Mouse (Mus musculus): ENCODE results near the gene Gabpb2.

Gabpb2 gene

DNA sequence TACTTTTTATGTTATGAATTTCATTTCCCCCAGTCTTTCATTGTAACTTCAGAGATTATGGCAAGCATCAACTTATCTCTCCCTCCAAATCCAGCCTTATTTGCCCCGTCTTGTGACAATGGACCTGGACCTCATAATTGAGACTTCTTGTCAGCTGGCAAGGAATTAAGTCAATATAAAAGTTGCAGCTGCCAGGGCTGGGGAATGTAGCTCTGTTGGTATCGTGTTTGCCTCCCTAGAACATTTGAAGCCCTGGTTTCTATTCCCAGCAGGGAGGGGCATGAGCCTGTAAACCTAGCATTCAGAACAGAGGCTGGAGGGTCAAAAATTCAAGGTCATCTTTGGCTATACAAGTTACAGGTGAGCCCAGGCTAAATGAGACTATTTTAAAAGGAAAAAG lies 21.9 kb downstream of the Gabpb2 start:
- in situ Hi-C loops (cut with MboI, MseI) = no loop called here

DNA sequence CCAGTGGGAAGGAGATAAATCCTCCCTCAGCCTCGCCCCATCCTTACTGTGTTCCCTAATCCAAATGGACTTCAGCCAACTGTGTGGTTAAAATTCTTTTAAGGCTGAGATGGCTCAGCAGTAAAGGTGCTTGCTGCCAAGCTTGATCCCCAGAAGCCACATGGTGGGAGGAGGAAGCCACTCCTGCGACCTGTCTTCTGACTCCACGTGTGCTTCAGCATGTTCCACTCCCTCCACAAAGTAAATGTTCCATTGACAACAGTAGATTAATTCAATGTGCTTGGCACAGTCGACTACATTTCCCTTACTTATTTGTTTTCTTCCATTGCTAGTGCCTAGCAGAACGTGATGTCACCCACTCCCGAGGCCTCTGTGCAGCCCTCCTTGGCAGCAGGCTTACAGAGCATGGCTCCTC lies 23.0 kb downstream of the Gabpb2 start:
- in situ Hi-C loops (cut with MboI, MseI) = no loop called here

DNA sequence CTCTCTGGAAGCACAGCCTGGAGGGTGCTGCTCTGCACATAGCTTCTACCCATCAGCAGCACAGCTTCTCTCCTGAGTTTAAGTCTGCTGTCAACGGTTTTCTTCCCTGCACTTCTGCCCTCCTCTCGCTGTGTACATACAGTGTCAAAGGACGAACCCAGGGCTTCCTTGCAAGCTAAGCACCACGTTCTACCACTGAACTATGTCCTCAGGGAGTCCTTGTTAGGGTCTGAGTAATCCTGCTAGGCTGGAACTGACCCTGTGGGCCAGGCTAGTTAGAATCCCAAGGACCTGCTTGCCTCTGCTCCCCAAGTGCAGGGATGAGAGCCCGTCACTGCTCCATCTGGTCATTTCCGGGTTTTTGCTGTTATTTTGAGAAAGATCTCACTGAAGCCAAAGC lies 30.8 kb downstream of the Gabpb2 start:
- in situ Hi-C loops (cut with MboI, MseI) = no loop called here

DNA sequence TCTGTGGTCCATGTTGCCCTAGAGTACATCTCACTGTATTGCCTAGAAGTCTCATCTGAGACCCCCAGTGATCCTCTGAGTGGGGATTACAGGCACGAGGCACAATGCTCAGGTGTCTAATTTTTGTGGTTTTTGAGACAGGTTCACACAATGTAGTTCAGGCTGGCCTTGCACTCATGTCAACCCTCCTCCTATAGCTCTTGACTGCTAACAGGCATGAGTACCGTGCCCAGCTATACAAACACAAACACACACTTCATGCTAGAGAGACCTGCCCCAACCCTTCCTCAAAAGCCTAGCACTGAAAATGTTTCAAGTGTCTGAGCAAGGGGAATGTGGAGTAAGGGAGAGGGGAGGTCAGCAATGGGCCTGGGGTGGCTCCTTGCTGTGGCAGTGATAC lies 31.6 kb downstream of the Gabpb2 start:
- in situ Hi-C loops (cut with MboI, MseI) = no loop called here

DNA sequence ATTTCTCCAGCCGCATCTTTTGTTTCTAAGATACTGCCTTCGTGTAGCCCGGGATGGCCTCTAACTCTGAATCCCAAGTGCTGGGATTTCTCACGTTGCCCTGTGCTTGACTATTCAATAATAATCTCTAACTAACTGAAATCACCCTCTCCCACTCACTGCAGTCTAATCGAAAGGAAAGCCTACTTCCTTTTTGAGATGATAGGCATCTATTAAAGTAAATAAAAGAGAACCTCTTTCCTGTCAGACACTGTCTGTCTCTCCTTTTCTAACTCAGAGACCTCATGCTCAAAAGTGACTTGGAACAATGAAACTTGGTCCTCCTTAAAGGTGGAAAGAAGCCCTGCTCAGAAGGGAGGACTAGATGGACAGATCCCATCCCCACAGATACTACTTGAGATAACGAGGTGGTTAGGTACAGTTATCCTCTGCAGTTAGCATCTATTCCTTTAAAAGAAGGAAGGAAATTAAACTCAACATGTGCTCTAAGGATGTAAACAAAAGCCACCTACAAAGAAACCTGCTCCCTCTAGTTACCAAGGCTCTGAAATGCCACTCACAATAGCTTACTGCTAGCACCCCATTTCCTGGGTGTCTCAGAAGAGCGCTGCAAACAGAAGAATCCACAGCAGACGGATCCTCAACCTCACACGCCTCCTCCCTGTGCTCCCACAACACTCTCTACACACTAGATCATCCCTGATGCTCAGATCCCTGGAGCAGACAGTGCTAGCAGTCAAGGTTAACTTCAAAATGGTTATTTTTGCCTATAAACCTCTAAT lies 32.7 kb downstream of the Gabpb2 start:
- in situ Hi-C loops (cut with MboI, MseI) = no loop called here

DNA sequence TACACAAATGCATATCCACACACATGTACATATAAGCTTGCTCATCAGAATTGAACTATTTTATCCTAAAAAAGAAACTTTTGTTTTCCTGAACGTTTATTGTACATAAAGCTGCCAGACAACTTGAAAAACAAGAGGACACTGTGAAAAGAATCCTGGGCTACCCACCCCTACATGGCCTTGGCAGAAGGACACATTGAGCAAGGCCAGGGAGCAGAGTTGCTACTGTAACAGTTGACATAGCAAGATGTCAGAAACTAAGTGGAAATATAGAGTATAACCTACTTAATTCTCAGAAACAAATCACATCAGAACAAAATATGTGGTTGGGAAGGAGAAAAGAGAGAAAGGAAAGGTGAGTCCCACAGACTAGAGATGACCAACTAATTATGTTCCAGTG lies 35.9 kb downstream of the Gabpb2 start:
- in situ Hi-C loops (cut with MboI, MseI) = no loop called here

DNA sequence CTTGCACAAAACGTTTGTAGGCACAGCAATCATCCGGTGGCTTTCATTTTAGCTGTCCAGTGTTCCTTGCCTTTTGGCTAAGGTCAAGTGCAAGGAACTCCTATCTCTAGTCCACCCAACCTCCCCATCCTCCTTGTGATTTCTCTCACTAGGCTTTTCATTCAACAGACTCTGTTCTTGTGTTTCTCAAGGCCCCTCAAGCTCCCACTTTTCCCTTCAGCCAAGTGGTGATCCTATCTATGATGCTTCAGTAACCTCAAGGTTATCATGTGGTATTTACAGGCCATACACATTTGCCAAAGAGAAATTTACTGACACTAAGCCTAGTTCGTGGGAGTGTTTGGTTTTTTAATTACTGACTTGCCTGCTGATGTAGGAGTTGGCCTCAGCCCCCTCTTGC lies 37.8 kb downstream of the Gabpb2 start:
- in situ Hi-C loops (cut with MboI, MseI) = no loop called here

DNA sequence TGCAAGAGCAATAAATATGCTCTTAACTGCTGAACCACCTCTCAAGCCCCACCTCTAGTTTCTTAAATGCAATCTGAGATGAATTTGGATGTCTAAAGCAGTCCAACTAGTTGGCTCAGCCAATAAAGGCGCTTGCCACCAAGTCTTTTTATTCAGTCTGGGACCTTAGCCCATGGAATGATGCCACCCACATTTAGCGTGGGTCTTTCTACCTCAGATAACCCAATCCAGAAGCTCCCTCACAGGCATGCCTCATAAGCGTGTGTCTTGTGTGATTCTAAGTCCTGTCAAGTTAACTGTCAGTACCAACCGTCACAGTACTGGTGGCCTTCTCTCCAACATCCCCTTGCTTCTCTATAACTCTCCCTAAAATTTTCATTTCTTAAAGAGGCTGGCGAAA lies 38.8 kb downstream of the Gabpb2 start:
- in situ Hi-C loops (cut with MboI, MseI) = no loop called here

DNA sequence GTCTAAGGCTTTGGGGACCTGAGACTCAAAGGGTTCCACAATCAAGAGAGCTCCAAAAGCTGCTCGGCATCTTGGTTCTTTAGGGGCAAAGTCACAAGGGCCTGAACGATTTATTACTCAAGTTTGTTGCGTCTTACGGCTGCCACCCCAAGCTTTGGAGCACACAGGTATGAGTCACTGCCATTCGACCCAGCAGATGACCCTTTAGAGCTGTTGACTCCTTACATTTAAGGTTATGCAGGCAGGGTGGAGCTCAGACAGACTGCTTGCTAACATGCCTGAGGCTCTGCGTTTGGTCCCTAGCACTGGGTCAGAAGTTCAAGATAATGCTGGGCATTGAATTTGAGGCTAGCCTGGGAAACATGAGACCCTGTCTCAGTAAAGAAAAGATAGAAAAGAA lies 40.1 kb downstream of the Gabpb2 start:
- in situ Hi-C loops (cut with MboI, MseI) = no loop called here

DNA sequence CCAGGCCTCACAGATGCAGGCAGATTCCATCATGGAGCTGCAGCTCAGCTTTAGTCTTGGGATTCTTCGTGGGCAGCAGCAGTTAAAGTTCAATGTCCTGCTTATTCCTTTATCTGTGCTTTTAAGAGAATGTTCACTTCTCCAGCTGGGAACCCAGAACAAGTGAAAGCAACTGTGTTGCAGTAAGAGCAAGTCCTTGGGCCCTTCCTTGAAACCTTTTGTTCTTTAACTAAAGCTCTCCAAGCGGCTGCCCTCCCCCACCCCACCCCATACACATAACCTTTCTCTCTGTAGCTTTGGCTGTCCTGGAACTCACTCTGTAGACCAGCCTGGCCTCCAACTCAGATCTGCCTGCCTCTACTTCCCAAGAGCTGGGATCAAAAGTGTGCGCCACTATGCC lies 41.2 kb downstream of the Gabpb2 start:
- in situ Hi-C loops (cut with MboI, MseI) = no loop called here

DNA sequence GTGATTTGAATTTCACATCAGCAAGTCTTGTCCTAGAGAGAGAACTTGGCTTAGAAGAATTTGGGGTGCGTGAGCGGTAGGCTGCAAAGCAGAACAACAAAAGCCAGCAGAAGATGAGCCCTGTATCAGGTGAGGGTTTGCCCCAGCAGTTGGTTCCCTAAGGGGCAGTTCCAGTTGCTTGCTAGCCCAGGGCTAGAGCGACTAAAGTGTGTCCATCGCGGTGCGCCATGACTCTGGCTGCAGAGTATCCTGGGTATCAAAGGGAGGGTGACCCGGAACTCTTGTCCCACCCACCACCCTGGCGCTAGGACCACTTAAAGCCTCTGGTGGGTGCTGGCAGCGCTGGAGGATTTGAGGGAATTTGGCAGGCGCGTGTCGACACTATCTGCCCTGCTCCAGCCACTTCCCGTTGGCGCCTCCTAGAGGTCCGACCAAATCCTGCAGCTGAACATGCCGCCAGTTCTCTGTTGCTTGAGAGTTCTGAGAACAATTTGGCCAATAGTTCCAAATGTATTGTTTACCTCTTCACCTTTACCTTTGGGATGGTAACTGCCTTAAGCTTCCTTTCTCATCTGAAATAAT lies 43.6 kb downstream of the Gabpb2 start:
- in situ Hi-C loops (cut with MboI, MseI) = no loop called here

DNA sequence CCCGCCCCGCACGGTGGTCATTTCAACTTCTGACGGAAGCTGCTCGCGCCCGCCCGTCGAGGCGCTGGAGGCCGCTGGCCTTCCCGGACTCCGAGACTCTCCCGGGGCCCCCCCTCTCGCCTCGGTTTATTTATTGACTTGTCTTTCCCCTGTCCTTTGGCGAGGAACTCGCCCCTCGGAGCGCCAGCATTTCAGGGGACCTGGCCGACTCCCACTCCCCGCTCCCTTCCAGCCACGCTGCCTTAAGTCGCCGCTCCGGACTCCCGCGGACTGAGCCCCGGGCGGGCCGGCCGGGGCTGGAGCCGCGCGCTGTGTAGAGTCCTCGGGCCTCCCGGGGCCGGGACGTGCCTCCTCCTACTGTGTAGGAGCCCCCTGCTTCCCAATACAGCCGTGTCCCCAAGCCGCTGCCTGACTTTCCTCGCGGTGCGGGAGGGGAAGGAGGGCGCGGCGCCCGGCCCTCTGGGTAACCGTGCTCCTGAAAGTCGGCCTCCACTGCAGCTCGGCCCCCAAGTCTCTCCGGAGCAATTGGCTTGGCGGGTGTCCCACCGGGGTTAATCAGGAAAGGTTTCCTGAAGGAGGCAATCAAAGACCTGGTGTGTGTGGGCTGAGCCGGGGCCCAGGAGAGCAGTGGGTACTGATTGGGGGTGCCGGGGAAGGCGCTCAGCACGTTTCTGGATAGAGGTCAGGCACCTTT lies 44.3 kb downstream of the Gabpb2 start:
- in situ Hi-C loops (cut with MboI, MseI) = no loop called here

DNA sequence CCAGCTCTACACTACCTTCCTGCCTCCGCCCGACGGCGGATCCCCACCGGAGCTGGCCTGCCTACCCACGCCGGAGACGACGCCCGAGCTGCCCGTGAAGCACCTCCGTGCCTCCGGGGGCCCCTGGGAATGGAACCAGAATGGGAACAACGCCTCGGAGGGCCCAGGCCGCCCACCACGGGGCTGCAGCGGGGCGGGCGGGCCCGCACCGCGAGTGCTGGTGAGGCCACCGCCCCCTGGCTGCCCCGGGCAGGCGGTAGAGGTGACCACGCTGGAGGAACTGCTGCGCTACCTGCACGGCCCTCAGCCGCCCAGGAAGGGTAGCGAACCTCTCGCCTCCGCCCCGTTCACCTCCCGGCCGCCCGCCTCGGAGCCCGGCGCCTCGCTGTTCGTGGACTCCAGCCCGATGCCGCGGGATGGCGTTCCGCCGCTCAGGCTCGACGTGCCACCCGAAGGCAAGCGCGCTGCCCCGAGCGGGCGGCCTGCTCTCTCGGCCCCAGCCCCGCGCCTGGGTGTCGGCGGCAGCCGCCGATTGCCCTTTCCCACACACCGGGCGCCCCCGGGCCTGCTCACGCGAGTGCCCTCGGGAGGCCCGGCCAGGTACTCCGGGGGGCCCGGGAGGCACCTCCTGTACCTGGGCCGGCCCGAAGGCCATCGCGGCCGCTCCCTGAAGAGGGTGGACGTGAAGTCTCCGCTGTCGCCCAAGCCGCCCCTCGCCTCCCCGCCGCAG lies 45.0 kb downstream of the Gabpb2 start:
- in situ Hi-C loops (cut with MboI, MseI) = no loop called here

DNA sequence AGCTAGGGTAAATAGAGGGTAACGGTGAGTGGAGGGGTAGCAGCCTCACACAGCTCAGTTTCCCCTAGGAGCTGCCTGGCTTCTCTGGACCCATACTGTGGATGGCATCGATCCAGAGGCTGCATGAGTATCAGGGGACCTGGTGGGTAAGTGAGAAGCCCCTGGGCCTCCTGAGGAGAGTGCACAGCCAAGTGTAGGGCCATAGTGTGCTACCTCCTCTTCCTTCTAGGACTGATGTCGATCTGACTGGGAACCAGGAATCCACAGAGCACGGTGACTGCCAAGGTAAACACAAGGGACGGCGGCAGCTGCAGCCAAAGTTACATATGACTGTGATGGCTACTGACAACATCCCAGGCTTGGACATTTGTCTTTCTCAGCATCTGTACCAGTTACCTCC lies 46.6 kb downstream of the Gabpb2 start:
- in situ Hi-C loops (cut with MboI, MseI) = no loop called here

DNA sequence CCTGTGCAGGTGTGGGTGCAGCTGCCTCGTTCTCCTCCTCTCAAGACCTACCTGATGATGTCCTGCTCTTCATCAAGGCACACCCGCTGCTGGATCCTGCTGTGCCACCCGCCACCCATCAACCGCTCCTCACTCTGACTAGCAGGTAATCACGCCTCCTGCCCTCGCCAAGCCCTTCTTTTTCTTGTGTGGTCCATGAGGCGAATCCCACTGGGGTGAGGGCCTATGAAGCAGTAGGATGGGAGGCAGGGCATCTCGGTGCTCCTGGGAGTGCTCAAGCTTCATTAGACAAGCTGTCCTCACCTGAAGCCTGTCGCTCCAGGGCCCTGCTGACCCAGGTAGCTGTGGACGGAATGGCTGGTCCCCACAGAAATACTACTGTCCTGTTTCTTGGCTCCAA lies 47.7 kb downstream of the Gabpb2 start:
- in situ Hi-C loops (cut with MboI, MseI) = no loop called here

DNA sequence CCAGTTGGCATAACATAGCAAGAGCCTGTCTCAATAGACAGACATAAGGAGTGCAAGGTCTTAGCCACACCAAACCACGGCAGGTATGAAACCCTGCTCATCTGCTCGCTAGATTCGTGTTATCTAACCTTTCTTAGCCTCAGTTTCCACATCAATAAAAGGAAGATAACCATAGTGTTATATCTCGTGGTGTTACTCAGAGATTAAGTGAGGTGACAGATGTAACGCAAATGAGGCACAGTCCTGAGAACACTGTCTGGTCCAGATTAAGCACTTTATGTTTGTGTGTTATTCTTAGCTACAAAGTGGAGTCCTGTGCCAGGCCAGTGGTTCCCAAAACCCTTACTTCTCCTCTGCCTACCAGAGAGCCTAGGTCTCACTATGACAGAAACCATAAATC lies 52.9 kb downstream of the Gabpb2 start:
- in situ Hi-C loops (cut with MboI, MseI) = no loop called here

DNA sequence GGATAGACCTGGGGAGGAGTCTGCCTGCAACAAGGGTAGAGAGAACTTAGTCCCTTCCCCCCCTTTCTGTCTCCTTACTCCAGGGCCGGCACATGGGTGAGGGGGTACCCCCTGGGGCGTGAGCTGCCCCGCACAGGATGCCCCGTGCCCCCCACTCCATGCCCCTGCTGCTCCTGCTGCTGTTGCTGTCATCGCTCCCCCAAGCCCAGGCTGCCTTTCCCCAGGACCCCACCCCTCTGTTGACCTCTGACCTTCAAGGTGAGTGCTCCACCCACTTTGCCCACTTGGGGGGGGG lies 53.5 kb downstream of the Gabpb2 start:
- in situ Hi-C loops (cut with MboI, MseI) = no loop called here

DNA sequence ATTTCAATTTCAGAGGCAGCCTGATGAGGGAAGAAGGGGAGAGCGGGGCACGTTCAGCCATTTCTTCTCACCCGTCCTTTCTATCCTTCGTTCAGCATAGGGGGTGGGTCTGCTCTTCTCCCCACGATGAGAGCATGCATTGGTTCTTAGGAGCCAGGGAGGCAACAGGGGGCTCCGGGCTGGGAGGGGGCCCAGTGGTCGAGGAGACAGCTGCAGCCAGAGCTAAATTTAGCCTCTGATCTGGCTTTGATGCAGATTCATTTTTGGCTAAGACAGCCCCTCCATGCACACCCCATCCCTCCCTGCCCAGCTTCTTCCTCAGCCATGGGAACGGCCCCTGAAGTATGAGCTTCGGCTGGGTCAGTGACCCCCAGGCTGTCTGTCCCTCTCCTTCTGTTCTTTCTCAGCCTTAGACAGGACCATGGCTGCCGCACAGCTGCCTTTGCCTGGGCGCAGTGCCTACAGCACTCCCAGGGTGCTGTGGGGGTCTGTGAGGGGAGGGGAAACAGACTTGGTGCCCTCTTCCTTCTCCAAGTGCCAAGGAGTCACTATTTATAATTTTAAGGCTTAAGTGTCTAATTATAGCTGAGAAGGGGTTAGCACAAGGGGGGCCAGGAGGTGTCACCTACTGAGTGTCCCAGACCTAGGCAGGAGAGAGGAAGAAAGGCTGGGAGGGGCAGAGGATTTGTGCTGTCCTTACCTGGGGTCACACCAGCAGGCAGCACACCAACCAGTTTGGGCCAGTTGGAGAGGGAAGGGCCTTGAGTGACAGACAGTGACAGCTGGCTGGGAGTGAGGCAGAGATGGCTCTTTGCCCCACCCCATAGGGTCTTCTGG lies 54.1 kb downstream of the Gabpb2 start:
- in situ Hi-C loops (cut with MboI, MseI) = no loop called here

DNA sequence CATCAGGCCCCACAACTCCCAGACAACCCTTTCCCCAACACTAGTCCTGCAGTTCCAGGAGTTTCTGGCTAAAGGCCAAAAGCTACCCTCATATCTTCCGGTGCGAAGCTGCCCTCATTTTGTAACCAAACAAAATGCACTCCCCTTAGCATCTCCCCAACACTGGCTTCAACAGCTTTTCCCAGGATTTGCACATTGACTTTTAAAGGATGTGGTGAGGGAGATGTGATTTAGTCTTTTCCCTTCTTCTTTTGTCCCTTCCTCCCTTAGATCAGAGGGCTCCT lies 55.4 kb downstream of the Gabpb2 start:
- in situ Hi-C loops (cut with MboI, MseI) = no loop called here

DNA sequence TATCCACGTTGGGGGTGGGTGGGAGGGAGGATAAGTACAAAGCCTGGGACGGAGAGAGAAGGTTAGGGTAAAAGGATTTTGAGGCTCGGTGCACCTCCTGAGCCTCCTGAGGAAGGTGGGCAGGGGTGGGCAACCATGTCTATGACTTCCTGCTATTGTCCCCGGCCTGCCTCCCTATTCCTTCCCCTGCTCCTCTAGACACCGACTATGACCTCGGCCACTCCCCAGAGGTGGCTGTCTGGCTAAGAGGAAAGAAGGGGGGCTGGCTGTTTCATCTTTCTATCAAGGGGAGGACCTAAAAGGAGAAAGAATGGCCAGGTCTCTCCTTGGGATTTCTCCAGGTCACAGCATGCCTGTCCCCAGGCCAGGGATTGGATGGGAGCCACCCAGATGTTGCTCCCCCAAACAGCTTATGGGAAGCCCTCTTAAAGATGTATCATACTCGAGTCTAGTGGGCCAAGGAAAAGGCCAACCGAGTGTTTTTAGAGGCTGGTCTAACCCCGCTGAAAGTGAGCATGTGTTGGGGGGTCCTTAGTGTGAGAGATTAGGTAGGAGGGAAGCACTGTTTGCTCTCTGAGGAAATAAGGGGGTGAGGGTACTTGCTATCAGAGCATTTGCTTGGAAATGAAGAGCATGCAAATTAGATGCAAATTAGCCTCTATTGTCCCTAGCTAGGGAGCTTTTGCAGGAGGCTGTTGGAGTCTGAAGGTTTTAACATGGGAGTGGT lies 55.9 kb downstream of the Gabpb2 start:
- in situ Hi-C loops (cut with MboI, MseI) = no loop called here

DNA sequence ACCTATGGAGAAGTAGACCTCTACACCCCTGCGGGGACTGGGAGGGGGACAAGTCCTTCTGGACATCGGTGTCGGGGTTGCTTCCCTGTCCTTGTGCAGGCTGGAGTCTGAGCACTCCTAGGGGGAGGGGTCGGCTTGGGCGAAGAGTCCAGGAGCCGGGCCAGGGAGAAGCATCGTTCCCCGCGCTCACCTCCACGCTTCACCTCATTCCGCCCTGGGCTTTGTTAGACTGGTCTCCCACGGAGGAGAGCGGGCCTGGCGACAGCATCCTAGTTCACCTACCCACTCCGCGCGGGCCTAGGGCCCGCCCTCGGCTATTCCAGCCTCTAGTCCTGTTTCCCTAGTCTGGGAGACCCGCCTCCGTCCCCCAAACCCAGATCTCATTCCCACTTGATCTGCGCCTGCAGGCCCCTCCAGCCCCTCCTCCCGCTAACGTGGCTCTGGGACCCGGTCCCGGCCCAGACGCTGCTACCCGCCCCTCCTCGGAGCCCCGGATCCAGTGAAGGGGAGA lies 56.6 kb downstream of the Gabpb2 start:
- in situ Hi-C loops (cut with MboI, MseI) = no loop called here

Data from T-helper 1 cell (primary cell).